Mouse (Mus musculus) CH12.LX (cell line): ENCODE results near the gene Ralb.

Experiments used
- CTCF ChIP-seq, 2 experiments: IDR thresholded peaks in 1 of 2; conservative IDR thresholded peaks in 1 of 2; 2 replicates each; pipeline ENCODE4 v1.5.1; 2011 to 2012; ENCODE audit warnings: low read depth in 2 of 2, low read length in 2 of 2, improper control_type of control experiment in 1 of 2, inconsistent platforms in 1 of 2, mild to moderate bottlenecking in 1 of 2, moderate library complexity in 1 of 2
- HCFC1 ChIP-seq: IDR thresholded peaks from 2 replicates; pipeline ENCODE4 v1.6.1; 2012; ENCODE audit warnings: low read depth, mild to moderate bottlenecking, inconsistent platforms, low read length, improper control_type of control experiment
- POLR2A ChIP-seq: IDR thresholded peaks from 2 replicates; pipeline ENCODE4 v1.6.1; 2011; ENCODE audit warnings: low read depth, mild to moderate bottlenecking, improper control_type of control experiment, low read length

GRCm38 (mm10) chr1:119499456-119499855 is 5.1 kb downstream of the Ralb start:
- TF ChIP-seq CTCF (conservative IDR thresholded peaks at IDR 0.05 in 1 of 2, IDR thresholded peaks at IDR 0.05 in 1 of 2; ENCODE audit: low read depth in 2 of 2, low read length in 2 of 2): no peak
- TF ChIP-seq HCFC1: no peak
- no peak for TF ChIP-seq POLR2A
